Mouse (Mus musculus) MEL (cell line): ENCODE data around the gene Bnc2. TPM values are rescaled to one million over a fixed set of nuclear protein-coding genes. Genes with fewer than 3 reads are reported as not detected.

ENCODE experiments used
- DNase-seq: peaks from one replicate; pipeline ENCODE4 v3.0.0; 2011; ENCODE audit warnings: low read depth, low spot score
- H3K27ac ChIP-seq: 2 replicates; pipeline ENCODE4 v1.5.1; 2012; ENCODE audit warnings: low read depth, mild to moderate bottlenecking, control low read depth, low read length, moderate library complexity; ENCODE audit not compliant: control insufficient read depth
- H3K27me3 ChIP-seq, 2 experiments: fragments of 150-350 bp in 1 of 2; sonication (generic) in 1 of 2; 2 replicates each; pipeline ENCODE4 v1.6.1; 2012; ENCODE audit warnings: low read length in 2 of 2, mild to moderate bottlenecking in 2 of 2, improper control_type of control experiment in 1 of 2, moderate library complexity in 1 of 2; ENCODE audit not compliant: insufficient read depth in 2 of 2, control insufficient read depth in 1 of 2
- H3K36me3 ChIP-seq, 2 experiments: 2 replicates each; pipeline ENCODE4 v1.6.1; 2012 to 2014; ENCODE audit warnings: low read length in 2 of 2, improper control_type of control experiment in 1 of 2, inconsistent platforms in 1 of 2, mild to moderate bottlenecking in 1 of 2; ENCODE audit not compliant: insufficient read depth in 2 of 2, control insufficient read depth in 1 of 2
- H3K4me1 ChIP-seq, 2 experiments: fragments of 150-350 bp in 1 of 2; sonication (generic) in 1 of 2; 2 replicates each; pipeline ENCODE4 v1.6.1; 2012; ENCODE audit warnings: low read length in 2 of 2, improper control_type of control experiment in 1 of 2, mild to moderate bottlenecking in 1 of 2; ENCODE audit not compliant: insufficient read depth in 2 of 2, control insufficient read depth in 1 of 2
- H3K4me3 ChIP-seq, 2 experiments: fragments of 150-350 bp in 1 of 2; sonication (generic) in 1 of 2; 2 replicates each; pipeline ENCODE4 v1.5.1; 2012; ENCODE audit warnings: low read depth in 2 of 2, low read length in 2 of 2, mild to moderate bottlenecking in 2 of 2, moderate library complexity in 2 of 2, control low read depth in 1 of 2, improper control_type of control experiment in 1 of 2; ENCODE audit not compliant: control insufficient read depth in 1 of 2, insufficient read depth in 1 of 2
- H3K79me2 ChIP-seq: 2 replicates; pipeline ENCODE4 v1.6.1; 2012; ENCODE audit warnings: mild to moderate bottlenecking, low read length, moderate library complexity; ENCODE audit not compliant: control insufficient read depth, poor library complexity, insufficient read depth
- H3K9ac ChIP-seq: 2 replicates; pipeline ENCODE4 v1.6.1; 2012; ENCODE audit warnings: low read depth, mild to moderate bottlenecking, control low read depth, low read length, moderate library complexity; ENCODE audit not compliant: control insufficient read depth, poor library complexity, severe bottlenecking
- H3K9me3 ChIP-seq: fragments of 150-350 bp; sonication (generic); replicated peaks from 2 replicates; pipeline ENCODE4 v1.6.1; 2012; ENCODE audit warnings: mild to moderate bottlenecking, low read length, improper control_type of control experiment, moderate library complexity; ENCODE audit not compliant: insufficient read depth
- CHD1 ChIP-seq: IDR thresholded peaks from 2 replicates; pipeline ENCODE4 v1.6.1; 2012; ENCODE audit warnings: low read depth, mild to moderate bottlenecking, inconsistent platforms, low read length, improper control_type of control experiment
- CHD2 ChIP-seq: IDR thresholded peaks from 2 replicates; pipeline ENCODE4 v1.6.1; 2011; ENCODE audit warnings: low read length, improper control_type of control experiment
- CTCF ChIP-seq, 3 experiments: IDR thresholded peaks in 2 of 3; conservative IDR thresholded peaks in 1 of 3; 2 replicates each; pipeline ENCODE4 v1.5.1; 2011 to 2012; ENCODE audit warnings: low read length in 3 of 3, low read depth in 2 of 3, mild to moderate bottlenecking in 2 of 3, improper control_type of control experiment in 1 of 3, inconsistent platforms in 1 of 3, mixed read lengths in 1 of 3, moderate library complexity in 1 of 3; ENCODE audit not compliant: control insufficient read depth in 1 of 3, insufficient read depth in 1 of 3, poor library complexity in 1 of 3, severe bottlenecking in 1 of 3
- ELF1 ChIP-seq: IDR thresholded peaks from 2 replicates; pipeline ENCODE4 v1.6.1; 2014; ENCODE audit warnings: low read depth, mild to moderate bottlenecking, inconsistent platforms, low read length, improper control_type of control experiment, moderate library complexity
- HCFC1 ChIP-seq: IDR thresholded peaks from 2 replicates; pipeline ENCODE4 v1.6.1; 2012; ENCODE audit warnings: low read depth, mild to moderate bottlenecking, inconsistent platforms, low read length, improper control_type of control experiment, moderate library complexity
- KAT2A ChIP-seq: conservative IDR thresholded peaks from 2 replicates; pipeline ENCODE4 v1.6.1; 2012; ENCODE audit warnings: low read depth, low read length, improper control_type of control experiment, inconsistent platforms
- MAFK ChIP-seq: IDR thresholded peaks from 2 replicates; pipeline ENCODE4 v1.6.1; 2011; ENCODE audit warnings: low read depth, mild to moderate bottlenecking, low read length, improper control_type of control experiment, borderline replicate concordance
- MAZ ChIP-seq: IDR thresholded peaks from 2 replicates; pipeline ENCODE4 v1.6.1; 2012; ENCODE audit warnings: low read depth, mild to moderate bottlenecking, inconsistent platforms, low read length, improper control_type of control experiment
- MXI1 ChIP-seq: IDR thresholded peaks from 2 replicates; pipeline ENCODE4 v1.6.1; 2011; ENCODE audit warnings: mild to moderate bottlenecking, low read depth, low read length, improper control_type of control experiment
- MYB ChIP-seq: IDR thresholded peaks from 2 replicates; pipeline ENCODE4 v1.6.1; 2011; ENCODE audit warnings: mild to moderate bottlenecking, low read depth, low read length, improper control_type of control experiment
- MYC ChIP-seq: IDR thresholded peaks from 2 replicates; pipeline ENCODE4 v1.6.1; 2011; ENCODE audit warnings: low read depth, mild to moderate bottlenecking, low read length, improper control_type of control experiment, moderate library complexity
- NRF1 ChIP-seq: IDR thresholded peaks from 2 replicates; pipeline ENCODE4 v1.6.1; 2014; ENCODE audit warnings: low read depth, mild to moderate bottlenecking, inconsistent platforms, low read length, improper control_type of control experiment, moderate library complexity; ENCODE audit not compliant: poor library complexity, insufficient read depth, severe bottlenecking
- POLR2AphosphoS2 ChIP-seq: IDR thresholded peaks from 2 replicates; pipeline ENCODE4 v1.6.1; 2011; ENCODE audit warnings: low read length, improper control_type of control experiment
- POLR2AphosphoS5 ChIP-seq: IDR thresholded peaks from 2 replicates; pipeline ENCODE4 v1.6.1; 2012; ENCODE audit warnings: low read depth, borderline replicate concordance, mild to moderate bottlenecking, inconsistent platforms, low read length, moderate library complexity, mixed read lengths
- SIN3A ChIP-seq: IDR thresholded peaks from 2 replicates; pipeline ENCODE4 v1.6.1; 2012; ENCODE audit warnings: low read length, improper control_type of control experiment, inconsistent platforms
- SMC3 ChIP-seq: IDR thresholded peaks from 2 replicates; pipeline ENCODE4 v1.6.1; 2011; ENCODE audit warnings: low read depth, low read length, improper control_type of control experiment
- TAL1 ChIP-seq: IDR thresholded peaks from 2 replicates; pipeline ENCODE4 v1.6.1; 2012; ENCODE audit warnings: mild to moderate bottlenecking, inconsistent platforms, low read length, moderate library complexity, mixed read lengths
- UBTF ChIP-seq: IDR thresholded peaks from 2 replicates; pipeline ENCODE4 v1.6.1; 2012; ENCODE audit warnings: low read depth, mild to moderate bottlenecking, inconsistent platforms, low read length, improper control_type of control experiment, moderate library complexity, borderline replicate concordance; ENCODE audit not compliant: insufficient read depth
- USF1 ChIP-seq: IDR thresholded peaks from 2 replicates; pipeline ENCODE4 v1.6.1; 2014; ENCODE audit warnings: low read depth, mild to moderate bottlenecking, inconsistent platforms, low read length, improper control_type of control experiment, moderate library complexity
- ZC3H11A ChIP-seq: IDR thresholded peaks from 2 replicates; pipeline ENCODE4 v1.6.1; 2012; ENCODE audit warnings: low read depth, mild to moderate bottlenecking, inconsistent platforms, low read length, improper control_type of control experiment
- ZKSCAN1 ChIP-seq: IDR thresholded peaks from 2 replicates; pipeline ENCODE4 v1.6.1; 2012; ENCODE audit warnings: low read depth, mild to moderate bottlenecking, inconsistent platforms, low read length, improper control_type of control experiment, moderate library complexity
- ZMIZ1 ChIP-seq: IDR thresholded peaks from 2 replicates; pipeline ENCODE4 v1.6.1; 2012; ENCODE audit warnings: low read depth, mild to moderate bottlenecking, inconsistent platforms, low read length, improper control_type of control experiment, moderate library complexity
- polyA plus RNA-seq, 2 experiments: library from polyadenylated mRNA; stranded (reverse) in 1 of 2; unstranded in 1 of 2; fragments of >175 nt in 1 of 2; fragments of >200 nt in 1 of 2; gene quantifications; 2 replicates each; pipeline versions ENCODE4 v1.2.1 to v1.2.4; 2012; ENCODE audit warnings: low replicate concordance in 2 of 2, low read depth in 1 of 2; ENCODE audit not compliant: insufficient read length in 2 of 2, insufficient read depth in 1 of 2, missing spikeins in 1 of 2
- total RNA-seq: library from RNA; depleted of rRNA; stranded (reverse); fragments of 300-350 nt; gene quantifications from 2 replicates; pipeline ENCODE4 v1.2.3, GENCODE M21; 2012

Bnc2 gene
- total and polyA plus RNA-seq, 3 experiments = not detected

GRCm38 (mm10) chr4:84500796-84501349, 174.2 kb downstream of the Bnc2 start:
- no peak overlapping the region for H3K27ac ChIP-seq
- no peak for TF ChIP-seq KAT2A
- no peaks in the 10 kb centered on the region for H3K9me3 ChIP-seq
- no peaks in the 10 kb centered on the region for H3K27me3 ChIP-seq
- no peak overlapping the region for H3K9ac ChIP-seq
- H3K4me3 ChIP-seq = no peak overlapping the region
- no peak for DNase-seq
- no peaks in the 10 kb centered on the region for H3K36me3 ChIP-seq
- no peaks in the 10 kb centered on the region for H3K4me1 ChIP-seq
- H3K79me2 ChIP-seq = no peaks in the 10 kb centered on the region

- Histone ChIP-seq H3K36me3 (no peaks in the 10 kb centered on the region), H3K9me3 (no peaks in the 10 kb centered on the region), H3K27me3 (no peaks in the 10 kb centered on the region), H3K4me3 (no peak overlapping the region), H3K27ac (no peak overlapping the region), H3K9ac (no peak overlapping the region), H3K4me1 (no peaks in the 10 kb centered on the region), H3K79me2 (no peaks in the 10 kb centered on the region)
- TF ChIP-seq MAFK (no peak), MAZ (no peak), ZC3H11A (no peak), CHD1 (no peak), CHD2 (no peak), TAL1 (no peak), KAT2A (no peak), SIN3A (no peak), ELF1 (no peak), CTCF (IDR thresholded peaks at IDR 0.05 in 2 of 3, conservative IDR thresholded peaks at IDR 0.05 in 1 of 3; ENCODE audit: control insufficient read depth in 1 of 3, insufficient read depth in 1 of 3, low read depth in 2 of 3, low read length in 3 of 3, poor library complexity in 1 of 3, severe bottlenecking in 1 of 3) (no peak), MYC (no peak), HCFC1 (no peak), MXI1 (no peak), ZKSCAN1 (no peak), MYB (no peak), POLR2AphosphoS5 (no peak), ZMIZ1 (no peak)
- DNase-seq = no peak
Observed at GRCm38 (mm10) chr4:84500259-84500658, 174.8 kb downstream of the Bnc2 start.

- no peak for DNase-seq
- H3K79me2 ChIP-seq = no peaks in the 10 kb centered on the region
- no peaks in the 10 kb centered on the region for H3K27me3 ChIP-seq
- H3K4me1 ChIP-seq = no peaks in the 10 kb centered on the region
- no peak overlapping the region for H3K9ac ChIP-seq
- H3K36me3 ChIP-seq = no peaks in the 10 kb centered on the region
- no peak for TF ChIP-seq POLR2AphosphoS2
- no peak for TF ChIP-seq UBTF
- TF ChIP-seq NRF1 = no peak
- no peak for TF ChIP-seq CHD2
- no peak for TF ChIP-seq HCFC1
- TF ChIP-seq SMC3 = no peak
- no peak for TF ChIP-seq USF1
- no peak for TF ChIP-seq TAL1
- no peak for TF ChIP-seq SIN3A
- no peak for TF ChIP-seq POLR2AphosphoS5
- H3K4me3 ChIP-seq = no peak overlapping the region
- H3K27ac ChIP-seq = no peak overlapping the region
- H3K9me3 ChIP-seq = no peaks in the 10 kb centered on the region
Observed at GRCm38 (mm10) chr4:84498469-84498868, 176.6 kb downstream of the Bnc2 start.
